Mouse (Mus musculus) gastrocnemius, postnatal 4 days (tissue): ENCODE measurements around the gene Atad5. TPM values are rescaled to one million over a fixed set of nuclear protein-coding genes. Genes with fewer than 3 reads are reported as not detected.
"Not testable (repeated sequence)": the region's sequence is repeated elsewhere in the genome, so short reads cannot be mapped to it uniquely, and the experiment has no call there.

Experiments used
- DNase-seq, 2 experiments: peaks; one replicate each; pipeline ENCODE4 v3.0.0; 2021 to 2022; ENCODE audit warnings: low spot score in 2 of 2, mixed read lengths in 2 of 2
- total RNA-seq, 2 experiments: library from RNA; stranded (reverse); gene quantifications; 2 replicates each; pipeline ENCODE4 v1.2.3; 2021

Atad5 gene
- total RNA-seq, 2 experiments from 2014 or later, result 6.6 to 7.2 TPM

DNA sequence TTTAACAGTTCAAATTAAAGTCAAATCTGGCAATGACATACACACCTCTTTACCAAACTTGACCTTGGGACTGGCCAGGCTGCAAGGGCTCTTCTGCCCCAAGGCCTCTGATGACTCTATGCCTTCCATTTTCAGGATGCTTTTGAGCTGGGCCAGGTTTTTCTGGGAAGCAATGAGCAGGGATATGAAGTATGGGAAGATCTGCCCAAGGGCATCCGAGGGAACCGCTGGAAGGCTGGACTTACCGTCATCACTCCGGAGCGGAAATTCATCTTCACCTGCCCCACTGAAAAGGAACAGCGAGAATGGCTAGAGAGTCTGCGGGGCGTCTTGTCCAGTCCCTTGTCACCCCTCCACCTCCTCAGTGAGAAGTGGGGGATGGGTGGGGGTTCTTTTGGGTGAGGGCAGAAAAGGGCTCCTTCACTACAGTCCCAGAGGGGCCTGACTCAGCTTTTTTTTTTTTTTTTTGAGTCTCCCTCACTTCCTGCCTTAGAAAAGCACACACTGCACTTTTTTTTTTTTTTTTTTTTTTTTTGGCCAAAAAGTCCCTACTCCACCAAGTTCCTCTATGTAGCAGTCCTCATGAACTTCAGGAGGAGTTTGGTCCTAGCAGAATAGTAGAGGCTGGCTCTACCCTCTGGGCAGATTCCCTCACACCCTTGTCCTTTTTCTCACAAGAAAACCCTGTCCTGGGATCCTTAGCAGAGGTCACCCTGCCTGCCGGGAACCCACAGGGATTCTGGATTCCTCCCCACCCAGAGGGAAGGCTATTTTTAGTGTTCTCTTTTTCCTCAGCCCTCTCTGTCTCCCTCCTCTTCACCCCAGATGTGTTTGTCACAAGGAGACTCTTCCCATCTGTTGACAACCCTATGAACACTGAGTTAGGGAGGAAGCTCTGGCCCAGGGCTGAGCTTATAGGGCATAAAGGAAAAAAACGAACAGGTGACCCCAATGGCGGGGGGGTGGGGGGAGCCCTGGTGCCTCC lies 88.0 kb downstream of the Atad5 start:
- no peak for DNase-seq

DNA sequence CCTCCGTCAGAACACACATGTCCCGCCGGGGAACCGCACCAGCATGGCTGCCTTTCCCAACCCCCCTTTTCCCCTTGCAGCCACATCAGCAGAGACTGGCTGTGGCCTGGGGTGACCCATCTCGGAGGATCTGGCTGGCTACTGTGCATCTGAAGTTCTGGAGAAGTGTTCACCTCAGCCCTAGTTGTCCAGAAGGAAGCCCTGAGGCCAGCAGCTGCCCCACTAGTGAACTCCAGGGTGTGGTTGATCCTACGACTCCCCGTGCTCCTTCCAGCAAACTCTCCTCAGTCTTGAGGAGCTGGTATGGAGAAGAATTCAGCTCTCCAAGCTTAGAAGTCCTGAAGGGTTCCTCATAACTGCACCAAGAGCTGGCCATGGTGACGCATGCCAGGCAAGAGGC lies 89.1 kb downstream of the Atad5 start:
- no peak for DNase-seq

DNA sequence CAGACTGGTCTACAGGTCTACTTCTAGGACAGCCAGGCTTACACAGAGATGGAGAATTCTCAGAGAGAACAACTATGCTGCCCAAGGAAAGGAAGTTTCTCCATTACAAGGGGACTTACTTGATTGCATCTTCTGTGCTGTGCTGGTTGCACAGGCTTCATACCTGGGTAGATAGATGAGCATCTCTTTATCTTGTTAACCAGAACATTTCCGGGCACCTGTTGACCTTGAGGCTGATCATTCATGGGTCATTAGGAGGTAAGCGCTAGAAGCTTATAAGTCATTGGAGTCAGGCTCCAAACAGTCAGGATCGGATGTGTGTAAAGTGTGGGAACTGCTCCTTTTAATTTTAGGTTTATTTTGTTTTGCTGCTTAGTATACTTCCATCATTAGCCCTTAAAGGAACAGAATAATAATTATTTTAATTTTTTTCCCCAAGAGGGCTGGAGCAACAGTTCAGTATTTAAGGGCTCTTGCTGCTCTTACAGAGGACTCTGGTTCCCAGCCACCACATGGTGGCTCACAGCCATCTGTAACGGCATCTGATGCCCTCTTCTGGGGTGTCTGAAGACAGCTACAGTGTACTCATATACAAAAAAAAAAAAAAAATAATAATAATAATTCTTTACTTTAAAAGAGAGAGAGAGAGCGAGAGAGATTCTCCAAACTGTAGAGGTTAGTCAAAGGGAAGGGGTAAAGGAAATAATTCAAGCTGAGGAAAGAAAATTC lies 92.0 kb downstream of the Atad5 start:
- DNase-seq, result no peak

DNA sequence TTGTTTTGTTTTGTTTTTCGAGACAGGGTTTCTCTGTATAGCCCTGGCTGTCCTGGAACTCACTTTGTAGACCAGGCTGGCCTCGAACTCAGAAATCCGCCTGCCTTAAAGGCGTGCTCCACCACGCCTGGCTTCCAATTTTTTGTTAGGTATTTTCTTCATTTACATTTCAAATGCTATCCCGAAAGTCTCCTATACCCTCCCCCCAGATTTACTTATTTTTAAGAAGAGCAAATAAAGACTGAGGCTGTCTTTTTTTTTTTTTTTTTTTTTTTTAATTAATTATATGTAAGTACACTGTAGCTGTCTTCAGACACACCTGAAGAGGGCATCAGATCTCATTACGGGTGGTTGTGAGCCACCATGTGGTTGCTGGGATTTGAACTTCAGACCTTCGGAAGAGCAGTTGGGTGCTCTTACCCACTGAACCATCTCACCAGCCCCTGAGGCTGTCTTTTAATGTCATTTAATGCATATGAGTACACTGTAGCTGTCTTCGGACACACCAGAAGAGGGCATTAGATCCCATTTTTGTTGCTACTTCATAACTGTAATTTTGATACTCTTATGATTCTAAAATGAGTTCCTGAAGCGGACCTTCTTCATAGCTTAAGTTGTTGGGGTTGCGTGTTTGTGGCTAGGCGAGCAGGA lies 94.0 kb downstream of the Atad5 start:
- not testable (repeated sequence) for DNase-seq

DNA sequence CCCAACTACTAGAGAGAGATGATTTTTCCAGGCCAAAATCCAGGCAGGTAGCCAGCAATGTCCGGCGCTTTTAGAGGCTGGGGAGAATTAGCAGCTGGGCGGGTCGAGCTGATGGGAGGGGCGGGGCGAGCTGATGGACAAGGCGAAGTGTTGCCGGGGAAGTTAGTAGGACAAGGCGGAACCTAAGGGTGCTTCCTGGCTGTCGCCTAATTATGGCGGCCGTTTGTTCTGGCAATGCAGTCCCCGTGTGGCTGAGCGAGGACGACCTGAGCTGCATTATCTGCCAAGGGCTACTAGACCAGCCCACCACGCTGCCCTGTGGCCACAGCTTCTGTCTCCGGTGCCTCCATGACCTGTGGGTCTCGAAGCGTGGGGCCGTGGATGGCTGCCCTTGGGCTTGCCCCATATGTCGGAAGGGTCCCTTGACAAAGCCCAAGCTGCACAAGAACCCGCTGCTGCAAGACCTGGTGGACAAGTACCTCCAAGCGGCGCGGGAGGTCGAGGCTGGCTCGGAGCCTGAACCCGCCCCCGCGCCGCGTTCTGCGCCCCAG lies 94.6 kb downstream of the Atad5 start, which contains the start of gene Rnf135:
Gene Rnf135 (plus strand): TSS at position 147 of the 551 bp plus-strand sequence.
- DNase-seq, result peak; percentile 91 to 97

DNA sequence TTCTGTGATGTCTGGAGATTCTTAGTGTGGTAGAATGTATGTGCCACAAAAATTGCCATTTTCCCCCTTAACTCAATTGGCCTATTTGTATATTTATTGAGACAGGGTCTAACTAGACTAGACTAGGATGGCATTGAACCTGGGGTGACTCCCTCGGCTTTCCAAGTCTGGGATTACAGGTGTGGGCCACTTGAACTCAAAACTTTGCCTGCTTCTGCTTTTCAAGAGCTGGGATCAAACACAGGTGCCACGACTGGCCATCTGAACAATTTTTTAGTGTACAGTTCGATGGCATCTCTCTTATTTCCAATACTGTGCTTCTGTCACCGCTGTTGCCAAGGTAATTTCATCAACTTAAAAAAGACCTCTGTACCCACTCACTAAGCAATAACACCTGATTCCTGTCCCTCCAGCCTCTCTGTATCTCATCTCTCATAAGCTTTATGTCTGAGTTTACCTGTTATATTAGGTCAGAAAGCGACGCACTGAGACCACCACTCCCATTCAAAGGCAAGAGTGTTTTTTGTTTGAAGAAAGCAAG lies 95.4 kb downstream of the Atad5 start:
- no peak for DNase-seq

Other genes with a start within 250 kb of the Atad5 start
- 10 to 100 TPM; 35.9 to 39.8 TPM for gene Utp6, start 127.0 kb upstream of the Atad5 start, total RNA-seq
- gene Suz12, start 96.3 kb upstream of the Atad5 start, total RNA-seq, result 10 to 100 TPM; 36.0 to 44.7 TPM
- gene Crlf3, start 8.4 kb upstream of the Atad5 start, total RNA-seq, result 10 to 100 TPM; 22.4 to 26.0 TPM
- gene Tefm, start 52.8 kb downstream of the Atad5 start, total RNA-seq, result 10 to 100 TPM; 18.2 to 19.7 TPM
- 1 to 10 TPM; 4.6 to 6.2 TPM for gene Adap2, start 64.7 kb downstream of the Atad5 start, total RNA-seq
- gene Rnf135, start 94.5 kb downstream of the Atad5 start, total RNA-seq, result 1 to 10 TPM; 6.0 to 7.8 TPM
- 10 to 100 TPM; 54.6 to 55.2 TPM for gene Rhot1, start 119.6 kb downstream of the Atad5 start, total RNA-seq
- gene Rhbdl3, start 211.5 kb downstream of the Atad5 start, total RNA-seq, result 10 to 100 TPM in 1 of 2 experiments, 1 to 10 TPM in 1; 9.7 to 11.5 TPM